Mouse (Mus musculus): ENCODE measurements around the gene Accsl.
A peak's percentile ranks its signal among the peaks of the same experiment; 100 is the strongest.

DNA sequence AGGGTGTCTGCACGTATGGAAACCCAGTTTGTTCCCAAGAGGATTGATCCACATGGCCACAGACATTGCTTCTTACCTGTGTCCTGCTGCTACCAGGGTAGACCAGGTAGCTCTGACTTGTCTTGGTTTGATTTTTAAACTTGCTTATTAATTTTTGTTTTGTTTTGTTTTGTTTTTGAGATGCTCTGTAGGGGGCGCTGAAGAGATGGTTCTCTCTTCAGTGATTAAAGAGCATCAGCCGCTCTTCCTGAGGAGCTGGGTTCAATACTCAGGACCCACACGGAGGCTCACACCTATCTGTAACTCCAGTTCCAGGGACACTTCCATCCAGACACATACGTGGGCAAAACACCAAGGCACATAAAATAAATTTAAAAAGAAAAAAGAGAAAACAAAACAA, 14.1 kb upstream of the Accsl start:
- TF ChIP-seq CTCF (IDR thresholded peaks at IDR 0.05; ENCODE audit: low read depth, low read length) (peak; percentile 6), POLR2A (IDR thresholded peaks at IDR 0.05; ENCODE audit: insufficient read depth, low read length) (no peak), EP300 (IDR thresholded peaks at IDR 0.05; ENCODE audit: insufficient read depth, low read depth, low read length) (no peak)

Measured in ES-Bruce4 (cell line).